Mouse (Mus musculus) spleen, adult 2 months (tissue): ENCODE data around the gene Ccdc157. TPM values are rescaled to one million over a fixed set of nuclear protein-coding genes. Genes with fewer than 3 reads are reported as not detected.

Experiments used
- DNase-seq, 2 experiments: peaks; one replicate each; pipeline versions ENCODE4 v3.0.0 to v3.0.0-alpha.2; 2012 to 2021; ENCODE audit warnings: low spot score in 2 of 2, low read depth in 1 of 2
- H3K27ac ChIP-seq: fragments of 200-500 bp; 2 replicates; pipeline ENCODE4 v1.5.1; 2012; ENCODE audit warnings: low read length, inconsistent platforms; ENCODE audit not compliant: insufficient read depth
- H3K27me3 ChIP-seq: fragments of 200-500 bp; 2 replicates; pipeline ENCODE4 v1.6.1; 2012; ENCODE audit warnings: mild to moderate bottlenecking, moderate library complexity, low read length, inconsistent platforms; ENCODE audit not compliant: control insufficient read depth, insufficient read depth
- H3K36me3 ChIP-seq: fragments of 200-500 bp; 2 replicates; pipeline ENCODE4 v1.6.1; 2012; ENCODE audit warnings: mild to moderate bottlenecking, low read length, inconsistent platforms; ENCODE audit not compliant: control insufficient read depth, insufficient read depth
- H3K4me1 ChIP-seq: fragments of 200-500 bp; 2 replicates; pipeline ENCODE4 v1.6.1; 2011; ENCODE audit warnings: inconsistent platforms; ENCODE audit not compliant: control insufficient read depth, insufficient read depth, insufficient read length
- H3K4me3 ChIP-seq: fragments of 200-500 bp; 2 replicates; pipeline ENCODE4 v1.5.1; 2011; ENCODE audit warnings: mild to moderate bottlenecking, inconsistent platforms; ENCODE audit not compliant: insufficient read depth, insufficient read length; ENCODE audit errors: extremely low read depth
- CTCF ChIP-seq: fragments of 200-500 bp; IDR thresholded peaks from 2 replicates; pipeline ENCODE4 v1.5.1; 2011; ENCODE audit warnings: mild to moderate bottlenecking, inconsistent platforms; ENCODE audit not compliant: insufficient read depth, insufficient read length, insufficient replicate concordance; ENCODE audit errors: extremely low read depth
- POLR2A ChIP-seq: fragments of 200-500 bp; IDR thresholded peaks from 2 replicates; pipeline ENCODE4 v1.6.1; 2011; ENCODE audit warnings: low read depth, low read length, inconsistent platforms
- WGBS: fragments of 180-500 bp; shearing (Covaris S2); methylation state at CpG from one replicate; pipeline ENCODE4 v1.1.7; 2018; 5-methylcytosine and 5-hydroxymethylcytosine counted together
- polyA plus RNA-seq: library from polyadenylated mRNA; depleted of rRNA; stranded (reverse); fragments of >200 nt; gene quantifications from 2 replicates; pipeline ENCODE4 v1.2.3, GENCODE M21; 2012

Ccdc157 gene
- polyA plus RNA-seq, 1 experiment: 4.4 TPM

GRCm38 (mm10) chr11:4160758-4161480 lies 826 bp upstream of the Ccdc157 start:
- TF ChIP-seq POLR2A: no peak
- TF ChIP-seq CTCF: no peak
- no peak overlapping the region for H3K27ac ChIP-seq
- 5% methylated on average over 15 of the region's 15 CpGs for WGBS
- peaks cover 24% of the 10 kb centered on the region for H3K36me3 ChIP-seq
- DNase-seq: no peak
- no peaks in the 10 kb centered on the region for H3K27me3 ChIP-seq
- H3K4me3 ChIP-seq: peak overlapping the region; percentile 87
- no peaks in the 10 kb centered on the region; the same call in 1 of the 2 replicates for H3K4me1 ChIP-seq

- TF ChIP-seq CTCF: no peak
- no peak for TF ChIP-seq POLR2A
- no peak for DNase-seq
- 96% methylated on average over 3 of the region's 3 CpGs for WGBS
- Histone ChIP-seq H3K27me3 (no peaks in the 10 kb centered on the region), H3K27ac (no peak overlapping the region), H3K4me1 (no peaks in the 10 kb centered on the region; the same call in 1 of the 2 replicates), H3K4me3 (no peak overlapping the region), H3K36me3 (peaks cover 7% of the 10 kb centered on the region; the same call in 1 of the 2 replicates)
Observed at GRCm38 (mm10) chr11:4158676-4159075, 1.4 kb downstream of the Ccdc157 start.

DNA sequence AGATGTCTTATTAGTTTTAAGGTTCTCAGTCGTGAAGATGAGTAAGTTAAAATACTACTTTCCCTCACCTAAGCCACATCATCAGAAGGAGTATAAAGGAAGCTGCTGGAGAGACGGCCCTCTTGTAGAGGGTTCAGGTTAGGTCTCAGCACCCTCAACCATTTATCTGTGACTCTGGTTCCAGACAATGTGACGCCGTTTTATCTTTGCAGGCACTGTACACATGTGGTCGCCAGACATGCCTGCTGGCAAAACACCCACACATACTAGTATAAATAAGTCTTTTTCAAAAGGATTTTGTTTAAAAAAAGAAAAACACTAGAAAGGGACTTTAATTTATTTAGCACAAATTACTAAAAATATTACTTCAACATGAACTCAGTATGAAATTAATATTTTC lies 4.5 kb downstream of the Ccdc157 start:
- H3K27me3 ChIP-seq: no peaks in the 10 kb centered on the region
- 81% methylated on average over 5 of the region's 5 CpGs for WGBS
- no peak overlapping the region for H3K27ac ChIP-seq
- no peak for DNase-seq
- H3K36me3 ChIP-seq: no peaks in the 10 kb centered on the region
- H3K4me1 ChIP-seq: no peaks in the 10 kb centered on the region
- TF ChIP-seq POLR2A: no peak
- no peak for TF ChIP-seq CTCF
- H3K4me3 ChIP-seq: no peak overlapping the region

DNA sequence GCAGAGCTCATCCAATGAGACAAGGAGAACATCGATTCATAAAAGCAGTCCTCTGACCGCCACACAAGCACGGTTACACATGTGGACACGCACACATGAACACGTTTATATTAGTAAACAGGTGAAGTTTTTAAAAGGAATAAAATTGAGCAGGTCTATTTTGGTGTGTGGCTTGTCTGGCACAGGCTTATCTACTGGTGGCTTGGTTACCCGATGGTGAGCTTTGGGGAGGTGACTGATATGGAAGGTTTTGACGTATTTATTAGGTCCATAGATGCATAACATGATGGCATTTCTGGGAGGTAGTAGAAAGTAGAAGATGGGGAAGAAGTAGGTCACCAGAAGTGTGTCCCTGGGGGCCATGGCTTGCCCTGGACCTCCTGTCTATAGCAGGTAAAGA lies 6.4 kb downstream of the Ccdc157 start:
- no peaks in the 10 kb centered on the region for H3K36me3 ChIP-seq
- no peak for TF ChIP-seq POLR2A
- 89% methylated on average over 7 of the region's 7 CpGs for WGBS
- H3K4me3 ChIP-seq: no peak overlapping the region
- no peaks in the 10 kb centered on the region for H3K27me3 ChIP-seq
- H3K4me1 ChIP-seq: no peaks in the 10 kb centered on the region
- H3K27ac ChIP-seq: no peak overlapping the region
- no peak for DNase-seq

DNA sequence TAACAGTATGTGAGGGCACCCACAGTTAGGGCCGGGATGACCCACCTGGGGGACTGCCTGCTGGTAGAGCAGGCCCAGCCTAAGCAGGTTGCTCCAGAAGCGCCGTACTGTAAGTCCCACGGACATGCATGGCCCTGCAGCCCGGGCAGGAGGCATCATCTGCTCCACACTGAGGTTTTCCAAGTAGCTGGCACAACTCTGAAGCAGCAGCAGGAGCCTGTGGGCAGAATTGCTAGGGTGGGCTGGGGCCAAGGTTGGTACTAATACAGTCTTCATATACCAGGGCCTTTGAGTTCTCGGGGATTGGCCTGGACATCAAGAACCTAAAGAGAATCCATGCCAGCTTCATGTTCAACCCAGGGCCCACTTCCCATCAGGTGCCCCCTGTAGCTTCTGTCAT lies 10.2 kb downstream of the Ccdc157 start:
- no peak for DNase-seq
- WGBS: 97% methylated on average over 6 of the region's 6 CpGs
- H3K36me3 ChIP-seq: no peaks in the 10 kb centered on the region
- H3K27me3 ChIP-seq: no peaks in the 10 kb centered on the region
- TF ChIP-seq POLR2A: no peak
- no peak for TF ChIP-seq CTCF
- H3K27ac ChIP-seq: no peak overlapping the region
- H3K4me1 ChIP-seq: no peaks in the 10 kb centered on the region
- H3K4me3 ChIP-seq: no peak overlapping the region

DNA sequence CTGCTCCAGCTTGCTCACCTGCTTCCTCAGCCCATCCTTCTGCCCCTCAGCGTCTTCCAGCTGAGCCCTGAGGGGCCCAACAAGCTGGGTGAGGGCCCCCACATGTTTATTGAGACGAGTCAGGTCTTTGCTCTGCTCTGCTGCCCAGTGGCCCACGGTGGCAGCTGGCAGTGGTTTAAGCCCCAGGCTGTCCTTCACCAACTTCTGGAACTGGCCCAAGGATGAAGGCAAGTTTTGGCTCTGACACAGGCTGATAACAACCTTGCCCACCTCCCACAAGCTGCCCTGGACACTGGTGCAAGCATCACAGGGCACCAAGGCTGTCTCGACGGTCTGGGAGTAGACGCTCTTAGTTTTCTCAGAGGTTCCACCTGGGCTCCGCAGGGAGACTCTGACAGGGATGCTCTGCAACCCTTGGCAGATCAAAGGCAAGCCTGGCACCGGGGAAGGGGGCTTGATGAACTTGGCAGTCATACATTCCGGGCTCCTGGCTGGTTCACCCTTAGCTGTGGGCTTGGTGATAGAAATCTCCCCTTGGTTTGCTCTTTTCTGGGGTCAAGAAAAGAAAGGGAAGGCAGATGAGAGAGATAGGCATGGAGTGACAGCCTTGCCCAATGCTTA lies 11.4 kb downstream of the Ccdc157 start:
- Histone ChIP-seq H3K4me3 (no peak overlapping the region), H3K36me3 (peaks cover 2% of the 10 kb centered on the region; the same call in 1 of the 2 replicates), H3K27ac (no peak overlapping the region), H3K4me1 (no peaks in the 10 kb centered on the region), H3K27me3 (no peaks in the 10 kb centered on the region)
- 83% methylated on average over 9 of the region's 9 CpGs for WGBS
- TF ChIP-seq CTCF (no peak), POLR2A (no peak)
- DNase-seq: no peak

DNA sequence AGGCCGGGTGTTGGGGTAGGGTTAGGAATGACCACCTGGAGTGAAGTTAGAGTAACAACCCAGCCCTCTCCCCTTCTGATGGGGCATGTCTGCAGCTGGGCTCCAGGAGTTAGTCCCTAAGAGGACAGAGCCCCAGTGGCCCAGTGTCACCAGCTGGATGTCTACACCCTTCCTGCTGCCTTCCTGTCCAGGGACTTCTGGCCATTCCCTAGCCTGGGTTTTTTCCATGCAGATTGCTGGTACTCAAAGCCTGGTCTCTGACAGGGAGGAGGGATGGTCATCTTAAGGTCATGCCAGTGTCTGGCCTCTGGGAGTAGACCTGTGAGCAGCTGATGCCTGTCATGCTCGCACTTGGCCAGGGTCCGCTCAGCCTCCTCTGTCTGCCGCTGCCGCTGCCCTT lies 12.0 kb downstream of the Ccdc157 start:
- DNase-seq: no peak
- H3K4me3 ChIP-seq: no peak overlapping the region
- no peaks in the 10 kb centered on the region for H3K4me1 ChIP-seq
- peaks cover 2% of the 10 kb centered on the region for H3K36me3 ChIP-seq
- TF ChIP-seq CTCF (no peak), POLR2A (no peak)
- WGBS: 94% methylated on average over 5 of the region's 5 CpGs
- no peaks in the 10 kb centered on the region for H3K27me3 ChIP-seq
- H3K27ac ChIP-seq: no peak overlapping the region
